In genomic region chr8:120492881-120493220, GRCm38 (mm10) we compare ENCODE assay signal across 8 mouse cellular contexts.
DNase-seq lines count a peak whose midpoint lies in the region; ATAC-seq and TF ChIP-seq lines count a peak whose summit lies in the region.

No protein-coding gene starts in this region.

- H3K36me3 ChIP-seq in heart, embryonic 14.5 days (ENCODE audit: control insufficient read depth, insufficient read depth, low read length): no peaks in the 10 kb centered on the region
- H3K36me3 ChIP-seq in heart, adult 2 months (ENCODE audit: control insufficient read depth, insufficient read depth, low read length): no peaks in the 10 kb centered on the region
- H3K36me3 ChIP-seq in hindbrain, embryonic 13.5 days: no peaks in the 10 kb centered on the region
- H3K36me3 ChIP-seq in midbrain, embryonic 10.5 days: no peaks in the 10 kb centered on the region

- no peak for ATAC-seq in heart, embryonic 14.5 days (ENCODE audit: insufficient number of reproducible peaks, insufficient read depth, low FRiP score, low read depth)
- ATAC-seq in hindbrain, embryonic 13.5 days (ENCODE audit: low FRiP score): no peak

- DNase-seq in heart, adult 2 months: no peak
- no peak for DNase-seq in midbrain, embryonic 10.5 days (ENCODE audit: low spot score)
- no peak for DNase-seq in cerebellum, adult 11 months
- no peak for DNase-seq in layer of hippocampus, postnatal 14 days (ENCODE audit: low spot score in 2 of 2)
- DNase-seq in frontal cortex, postnatal 25 days (ENCODE audit: low spot score in 2 of 2): no peak

- H3K4me1 ChIP-seq in heart, embryonic 14.5 days (ENCODE audit: control insufficient read depth in 2 of 2, insufficient read depth in 2 of 2, low read length in 2 of 2): peaks cover 66 to 73% of the 10 kb centered on the region in 2 experiments
- peaks cover 25% of the 10 kb centered on the region for H3K4me1 ChIP-seq in heart, adult 2 months (ENCODE audit: control insufficient read depth, insufficient read depth, low read length)
- peaks cover 1% of the 10 kb centered on the region; the same call in 1 of the 2 replicates for H3K4me1 ChIP-seq in bone marrow, adult 2 months (ENCODE audit: control insufficient read depth, insufficient read depth, low read length)
- peaks cover 84% of the 10 kb centered on the region for H3K4me1 ChIP-seq in hindbrain, embryonic 13.5 days (replicated peaks)
- H3K4me1 ChIP-seq in midbrain, embryonic 10.5 days: peaks cover 87% of the 10 kb centered on the region

- intact Hi-C loops in heart, adult 2 months (cut with DNase I): no loop called here

- 0 out of 2 replicates have a peak, but pooled peaks cover 1% of the 10 kb centered on the region for H3K79me2 ChIP-seq in heart, adult 2 months (replicated peaks; ENCODE audit: control insufficient read depth, insufficient read depth, low read length)

- no peak for TF ChIP-seq POLR2A in heart, adult 2 months (IDR thresholded peaks at IDR 0.05; ENCODE audit: insufficient read depth, low read depth, low read length)
- no peak for TF ChIP-seq POLR2A in bone marrow, adult 2 months (IDR thresholded peaks at IDR 0.05; ENCODE audit: borderline replicate concordance, control insufficient read depth, low read depth, low read length)

- no peaks in the 10 kb centered on the region for H3K9me3 ChIP-seq in heart, embryonic 14.5 days (ENCODE audit: control insufficient read depth, low read length)
- H3K9me3 ChIP-seq in hindbrain, embryonic 13.5 days: no peaks in the 10 kb centered on the region
- H3K9me3 ChIP-seq in midbrain, embryonic 10.5 days (replicated peaks): 0 out of 2 replicates have a peak, but pooled peaks cover 4% of the 10 kb centered on the region

- no peak for TF ChIP-seq EP300 in heart, adult 2 months (IDR thresholded peaks at IDR 0.05; ENCODE audit: insufficient read depth, low read depth, low read length)

- no peak overlapping the region for H3K4me3 ChIP-seq in heart, embryonic 14.5 days (ENCODE audit: control insufficient read depth in 1 of 2, insufficient read depth in 1 of 2, low read depth in 1 of 2, low read length in 2 of 2)
- H3K4me3 ChIP-seq in heart, adult 2 months: no peak overlapping the region
- peak overlapping the region; percentile 26 for H3K4me3 ChIP-seq in bone marrow, adult 2 months (replicated peaks; ENCODE audit: control insufficient read depth, low read depth, low read length)
- H3K4me3 ChIP-seq in hindbrain, embryonic 13.5 days: peak overlapping the region; percentile 91
- H3K4me3 ChIP-seq in midbrain, embryonic 10.5 days: peak overlapping the region; percentile 74

- H3K9ac ChIP-seq in heart, embryonic 14.5 days (ENCODE audit: low read length): peak overlapping the region; percentile 4; the same call in 1 of the 2 replicates
- H3K9ac ChIP-seq in heart, adult 2 months (ENCODE audit: low read depth, low read length): no peak overlapping the region
- H3K9ac ChIP-seq in hindbrain, embryonic 13.5 days: peak overlapping the region; percentile 98

- H3K4me2 ChIP-seq in heart, embryonic 14.5 days (ENCODE audit: low read length): peak overlapping the region; percentile 37; the same call in 1 of the 2 replicates
- H3K4me2 ChIP-seq in hindbrain, embryonic 13.5 days: peak overlapping the region; percentile 94

- no peaks in the 10 kb centered on the region for H3K27me3 ChIP-seq in heart, embryonic 14.5 days (ENCODE audit: control insufficient read depth, insufficient read depth, low read length)
- H3K27me3 ChIP-seq in heart, adult 2 months (ENCODE audit: control insufficient read depth, insufficient read depth, low read length): no peaks in the 10 kb centered on the region
- no peaks in the 10 kb centered on the region for H3K27me3 ChIP-seq in hindbrain, embryonic 13.5 days
- H3K27me3 ChIP-seq in midbrain, embryonic 10.5 days (ENCODE audit: low read depth, poor library complexity, severe bottlenecking): peaks cover 76% of the 10 kb centered on the region

- WGBS in heart, embryonic 14.5 days: 39% methylated on average over 4 of the region's 4 CpGs
- 49% methylated on average over 4 of the region's 4 CpGs for WGBS in heart, adult 2 months
- 56% methylated on average over 4 of the region's 4 CpGs for WGBS in bone marrow, adult 2 months
- WGBS in hindbrain, embryonic 13.5 days: 52% methylated on average over 4 of the region's 4 CpGs
- 43% methylated on average over 4 of the region's 4 CpGs for WGBS in midbrain, embryonic 10.5 days

- TF ChIP-seq CTCF in heart, adult 2 months (IDR thresholded peaks at IDR 0.05): no peak
- no peak for TF ChIP-seq CTCF in bone marrow, adult 2 months (IDR thresholded peaks at IDR 0.05; ENCODE audit: control insufficient read depth, insufficient read depth, low read length)

- H3K27ac ChIP-seq in heart, embryonic 14.5 days (replicated peaks in 1 of 2; ENCODE audit: control insufficient read depth in 1 of 2, insufficient read depth in 1 of 2, low read depth in 2 of 2, low read length in 2 of 2): peak overlapping the region in 1 of 2 experiments; percentile 2; a peak in 1 of 4 replicates
- no peak overlapping the region; the same call in 1 of the 2 replicates for H3K27ac ChIP-seq in heart, adult 2 months
- H3K27ac ChIP-seq in bone marrow, adult 2 months (ENCODE audit: control insufficient read depth, insufficient read depth, low read depth, low read length, poor library complexity): no peak overlapping the region
- H3K27ac ChIP-seq in hindbrain, embryonic 13.5 days: peak overlapping the region; percentile 72
- peak overlapping the region; percentile 49; the same call in 1 of the 2 replicates for H3K27ac ChIP-seq in midbrain, embryonic 10.5 days (replicated peaks)

Comparison
In these comparisons a context has a peak if more than half of its experiments do, and no peak if none do; other contexts are left out.
1. H3K27ac ChIP-seq: peak in hindbrain, embryonic 13.5 days (single experiment) and midbrain, embryonic 10.5 days (single experiment); none in heart, adult 2 months (single experiment) and bone marrow, adult 2 months (single experiment).
2. H3K4me3 ChIP-seq: peak in bone marrow, adult 2 months (single experiment), hindbrain, embryonic 13.5 days (single experiment) and midbrain, embryonic 10.5 days (single experiment); none in heart, embryonic 14.5 days (0 of 2) and heart, adult 2 months (single experiment).